Mouse (Mus musculus): ENCODE data around the gene Tnnc1. TPM values are rescaled to one million over a fixed set of nuclear protein-coding genes. Genes with fewer than 3 reads are reported as not detected.

Gene Tnnc1
- polyA plus RNA-seq, 1 experiment from 2014 or later, result 1.3 TPM

GRCm38 (mm10) chr14:31200038-31200437, 8.1 kb upstream of the Tnnc1 start:
- Histone ChIP-seq H3K27me3 (ENCODE audit: control insufficient read depth, insufficient read depth, low read length) (no peaks in the 10 kb centered on the region), H3K36me3 (ENCODE audit: control insufficient read depth, insufficient read depth, low read length) (peaks cover 82% of the 10 kb centered on the region), H3K27ac (ENCODE audit: low read length) (no peak overlapping the region)

GRCm38 (mm10) chr14:31204844-31205243, 3.3 kb upstream of the Tnnc1 start:
- Histone ChIP-seq H3K36me3 (ENCODE audit: control insufficient read depth, insufficient read depth, low read length) (peaks cover 47% of the 10 kb centered on the region), H3K4me1 (ENCODE audit: control insufficient read depth, insufficient read depth, low read length) (peaks cover 10% of the 10 kb centered on the region; the same call in 1 of the 2 replicates), H3K27ac (ENCODE audit: low read length) (peak overlapping the region; percentile 92), H3K4me3 (ENCODE audit: low read depth, low read length) (peak overlapping the region; percentile 82), H3K27me3 (ENCODE audit: control insufficient read depth, insufficient read depth, low read length) (no peaks in the 10 kb centered on the region), H3K9me3 (ENCODE audit: control insufficient read depth, low read depth, low read length) (no peaks in the 10 kb centered on the region), H3K9ac (replicated peaks; ENCODE audit: low read depth, low read length) (peak overlapping the region; percentile 91), H3K4me2 (replicated peaks; ENCODE audit: low read depth, low read length) (peak overlapping the region; percentile 66)
- WGBS, result 58% methylated on average over 4 of the region's 4 CpGs
- ATAC-seq (ENCODE audit: insufficient number of reproducible peaks, insufficient read depth, low FRiP score, low read depth), result no peak

More at GRCm38 (mm10) chr14:31200038-31200437, 8.1 kb upstream of the Tnnc1 start:
- no peak overlapping the region for H3K4me2 ChIP-seq (replicated peaks; ENCODE audit: low read depth, low read length)
- no peak overlapping the region for H3K9ac ChIP-seq (replicated peaks; ENCODE audit: low read depth, low read length)
- H3K9me3 ChIP-seq (ENCODE audit: control insufficient read depth, low read depth, low read length), result no peaks in the 10 kb centered on the region
- peaks cover 12% of the 10 kb centered on the region; the same call in 1 of the 2 replicates for H3K4me1 ChIP-seq (ENCODE audit: control insufficient read depth, insufficient read depth, low read length)
- WGBS, result 69% methylated on average over 3 of the region's 3 CpGs
- ATAC-seq (ENCODE audit: insufficient number of reproducible peaks, insufficient read depth, low FRiP score, low read depth), result 0 out of 2 replicates have a peak, but pooled peaks have one; percentile 43
- no peak overlapping the region for H3K4me3 ChIP-seq (ENCODE audit: low read depth, low read length)

GRCm38 (mm10) chr14:31205244-31205561, 2.9 kb upstream of the Tnnc1 start:
- no peaks in the 10 kb centered on the region for H3K9me3 ChIP-seq (ENCODE audit: control insufficient read depth, low read depth, low read length)
- WGBS, result 9% methylated on average over 8 of the region's 8 CpGs
- H3K27me3 ChIP-seq (ENCODE audit: control insufficient read depth, insufficient read depth, low read length), result no peaks in the 10 kb centered on the region
- peak overlapping the region; percentile 91 for H3K9ac ChIP-seq (replicated peaks; ENCODE audit: low read depth, low read length)
- H3K4me1 ChIP-seq (ENCODE audit: control insufficient read depth, insufficient read depth, low read length), result peaks cover 10% of the 10 kb centered on the region; the same call in 1 of the 2 replicates
- ATAC-seq (ENCODE audit: insufficient number of reproducible peaks, insufficient read depth, low FRiP score, low read depth), result no peak
- H3K36me3 ChIP-seq (ENCODE audit: control insufficient read depth, insufficient read depth, low read length), result peaks cover 44% of the 10 kb centered on the region
- peak overlapping the region; percentile 82 for H3K4me3 ChIP-seq (ENCODE audit: low read depth, low read length)
- H3K4me2 ChIP-seq (replicated peaks; ENCODE audit: low read depth, low read length), result peak overlapping the region; percentile 66
- H3K27ac ChIP-seq (ENCODE audit: low read length), result peak overlapping the region; percentile 92

- ATAC-seq (ENCODE audit: insufficient number of reproducible peaks, insufficient read depth, low FRiP score, low read depth), result peak; percentile 53
Measured at GRCm38 (mm10) chr14:31205562-31206467, 2.3 kb upstream of the Tnnc1 start.

GRCm38 (mm10) chr14:31206472-31206981, 1.6 kb upstream of the Tnnc1 start:
- H3K4me1 ChIP-seq (ENCODE audit: control insufficient read depth, insufficient read depth, low read length), result peaks cover 10% of the 10 kb centered on the region; the same call in 1 of the 2 replicates
- H3K9me3 ChIP-seq (ENCODE audit: control insufficient read depth, low read depth, low read length), result no peaks in the 10 kb centered on the region
- H3K4me2 ChIP-seq (replicated peaks; ENCODE audit: low read depth, low read length), result peak overlapping the region; percentile 66
- under 1% methylated on average over 45 of the region's 48 CpGs for whole genome bisulfite sequencing
- H3K27me3 ChIP-seq (ENCODE audit: control insufficient read depth, insufficient read depth, low read length), result no peaks in the 10 kb centered on the region
- H3K27ac ChIP-seq (ENCODE audit: low read length), result peak overlapping the region; percentile 92
- peak overlapping the region; percentile 91 for H3K9ac ChIP-seq (replicated peaks; ENCODE audit: low read depth, low read length)
- peak; percentile 70 for ATAC-seq (ENCODE audit: insufficient number of reproducible peaks, insufficient read depth, low FRiP score, low read depth)
- peak overlapping the region; percentile 82 for H3K4me3 ChIP-seq (ENCODE audit: low read depth, low read length)
- peaks cover 33% of the 10 kb centered on the region for H3K36me3 ChIP-seq (ENCODE audit: control insufficient read depth, insufficient read depth, low read length)

More at GRCm38 (mm10) chr14:31205562-31206467, 2.3 kb upstream of the Tnnc1 start:
- Histone ChIP-seq H3K9ac (replicated peaks; ENCODE audit: low read depth, low read length) (peak overlapping the region; percentile 91), H3K9me3 (ENCODE audit: control insufficient read depth, low read depth, low read length) (no peaks in the 10 kb centered on the region), H3K27ac (ENCODE audit: low read length) (peak overlapping the region; percentile 92), H3K27me3 (ENCODE audit: control insufficient read depth, insufficient read depth, low read length) (no peaks in the 10 kb centered on the region), H3K4me3 (ENCODE audit: low read depth, low read length) (peak overlapping the region; percentile 82), H3K4me1 (ENCODE audit: control insufficient read depth, insufficient read depth, low read length) (peaks cover 10% of the 10 kb centered on the region; the same call in 1 of the 2 replicates), H3K36me3 (ENCODE audit: control insufficient read depth, insufficient read depth, low read length) (peaks cover 40% of the 10 kb centered on the region), H3K4me2 (replicated peaks; ENCODE audit: low read depth, low read length) (peak overlapping the region; percentile 66)
- WGBS, result under 1% methylated on average over 39 of the region's 39 CpGs

GRCm38 (mm10) chr14:31207070-31207830, 862 bp upstream of the Tnnc1 start:
- H3K27me3 ChIP-seq (ENCODE audit: control insufficient read depth, insufficient read depth, low read length), result no peaks in the 10 kb centered on the region
- no peak overlapping the region for H3K27ac ChIP-seq (ENCODE audit: low read length)
- 0 out of 2 replicates have a peak overlapping the region, but pooled peaks have one; percentile 91 for H3K9ac ChIP-seq (replicated peaks; ENCODE audit: low read depth, low read length)
- H3K4me3 ChIP-seq (ENCODE audit: low read depth, low read length), result peak overlapping the region; percentile 82
- 81% methylated on average over 13 of the region's 13 CpGs for WGBS
- H3K9me3 ChIP-seq (ENCODE audit: control insufficient read depth, low read depth, low read length), result no peaks in the 10 kb centered on the region
- peaks cover 10% of the 10 kb centered on the region; the same call in 1 of the 2 replicates for H3K4me1 ChIP-seq (ENCODE audit: control insufficient read depth, insufficient read depth, low read length)
- H3K36me3 ChIP-seq (ENCODE audit: control insufficient read depth, insufficient read depth, low read length), result peaks cover 26% of the 10 kb centered on the region
- ATAC-seq (ENCODE audit: insufficient number of reproducible peaks, insufficient read depth, low FRiP score, low read depth), result peak; percentile 23; the same call in 1 of the 2 replicates
- H3K4me2 ChIP-seq (replicated peaks; ENCODE audit: low read depth, low read length), result peak overlapping the region; percentile 66

- Histone ChIP-seq H3K27ac (ENCODE audit: low read length) (no peak overlapping the region), H3K4me1 (ENCODE audit: control insufficient read depth, insufficient read depth, low read length) (peaks cover 10% of the 10 kb centered on the region; the same call in 1 of the 2 replicates), H3K9me3 (ENCODE audit: control insufficient read depth, low read depth, low read length) (no peaks in the 10 kb centered on the region), H3K27me3 (ENCODE audit: control insufficient read depth, insufficient read depth, low read length) (no peaks in the 10 kb centered on the region), H3K4me3 (ENCODE audit: low read depth, low read length) (no peak overlapping the region), H3K4me2 (replicated peaks; ENCODE audit: low read depth, low read length) (no peak overlapping the region), H3K36me3 (ENCODE audit: control insufficient read depth, insufficient read depth, low read length) (peaks cover 7% of the 10 kb centered on the region; the same call in 1 of the 2 replicates), H3K9ac (replicated peaks; ENCODE audit: low read depth, low read length) (0 out of 2 replicates have a peak overlapping the region, but pooled peaks have one; percentile 14)
- 71% methylated on average over 4 of the region's 4 CpGs for WGBS
- ATAC-seq (ENCODE audit: insufficient number of reproducible peaks, insufficient read depth, low FRiP score, low read depth), result no peak
Measured at GRCm38 (mm10) chr14:31209133-31209557, 1.0 kb downstream of the Tnnc1 start.

GRCm38 (mm10) chr14:31211854-31212253, 3.7 kb downstream of the Tnnc1 start:
- no peaks in the 10 kb centered on the region for H3K27me3 ChIP-seq (ENCODE audit: control insufficient read depth, insufficient read depth, low read length)
- H3K4me2 ChIP-seq (replicated peaks; ENCODE audit: low read depth, low read length), result no peak overlapping the region
- no peak overlapping the region for H3K9ac ChIP-seq (replicated peaks; ENCODE audit: low read depth, low read length)
- ATAC-seq (ENCODE audit: insufficient number of reproducible peaks, insufficient read depth, low FRiP score, low read depth), result no peak
- 82% methylated on average over 6 of the region's 6 CpGs for WGBS
- no peaks in the 10 kb centered on the region for H3K4me1 ChIP-seq (ENCODE audit: control insufficient read depth, insufficient read depth, low read length)
- no peak overlapping the region for H3K27ac ChIP-seq (ENCODE audit: low read length)
- no peaks in the 10 kb centered on the region for H3K9me3 ChIP-seq (ENCODE audit: control insufficient read depth, low read depth, low read length)
- no peaks in the 10 kb centered on the region for H3K36me3 ChIP-seq (ENCODE audit: control insufficient read depth, insufficient read depth, low read length)
- H3K4me3 ChIP-seq (ENCODE audit: low read depth, low read length), result no peak overlapping the region

Measured in stomach, embryonic 14.5 days (tissue).